Mouse (Mus musculus) ES-E14 (cell line): ENCODE results near the gene Lmbr1.

Experiments used
- CHD2 ChIP-seq: IDR thresholded peaks from 2 replicates; pipeline ENCODE4 v1.6.1; 2014; ENCODE audit warnings: mild to moderate bottlenecking, low read depth, low read length, inconsistent platforms
- HCFC1 ChIP-seq: IDR thresholded peaks from 2 replicates; pipeline ENCODE4 v1.6.1; 2012; ENCODE audit warnings: low read length, inconsistent platforms, borderline replicate concordance; ENCODE audit not compliant: insufficient read depth
- ZC3H11A ChIP-seq: IDR thresholded peaks from 2 replicates; pipeline ENCODE4 v1.6.1; 2012; ENCODE audit warnings: low read depth, mild to moderate bottlenecking, inconsistent platforms, low read length, borderline replicate concordance
- ZNF384 ChIP-seq: IDR thresholded peaks from 2 replicates; pipeline ENCODE4 v1.6.1; 2012; ENCODE audit warnings: low read depth, low read length, inconsistent platforms

GRCm38 (mm10) chr5:29238379-29238778 is 139.8 kb downstream of the Lmbr1 start:
- TF ChIP-seq HCFC1 (no peak), ZC3H11A (no peak), CHD2 (no peak), ZNF384 (no peak)
